Mouse (Mus musculus): ENCODE results near the gene Proca1. TPM values are rescaled to one million over a fixed set of nuclear protein-coding genes. Genes with fewer than 3 reads are reported as not detected.
A peak's percentile ranks its signal among the peaks of the same experiment; 100 is the strongest.

Gene Proca1
- polyA plus RNA-seq, 1 experiment from 2014 or later = 1.7 TPM

GRCm38 (mm10) chr11:78155674-78156073 lies 37.5 kb upstream of the Proca1 start:
- DNase-seq (ENCODE audit: low spot score) (no peak), ATAC-seq (replicated peaks; ENCODE audit: insufficient number of reproducible peaks, low FRiP score, low TSS enrichment, low read depth) (no peak)
- H3K4me3 ChIP-seq (ENCODE audit: low read depth, low read length) = no peak overlapping the region
- no peak overlapping the region for H3K9ac ChIP-seq (replicated peaks; ENCODE audit: low read length)
- no peak overlapping the region for H3K27ac ChIP-seq (replicated peaks; ENCODE audit: low read depth, low read length)
- no peaks in the 10 kb centered on the region for H3K9me3 ChIP-seq (replicated peaks; ENCODE audit: control insufficient read depth, low read length)
- H3K36me3 ChIP-seq (replicated peaks; ENCODE audit: control insufficient read depth, insufficient read depth, low read depth, low read length) = peaks cover 21% of the 10 kb centered on the region
- no peaks in the 10 kb centered on the region for H3K27me3 ChIP-seq (ENCODE audit: control insufficient read depth, insufficient read depth, low read length)
- WGBS = 65% methylated on average over 5 of the region's 5 CpGs
- H3K4me2 ChIP-seq (ENCODE audit: low read depth, low read length) = no peak overlapping the region
- no peaks in the 10 kb centered on the region; the same call in 1 of the 2 replicates for H3K4me1 ChIP-seq (ENCODE audit: control insufficient read depth, insufficient read depth, low read length)

- no peak overlapping the region for H3K4me3 ChIP-seq (ENCODE audit: low read depth, low read length)
- no peak overlapping the region for H3K4me2 ChIP-seq (ENCODE audit: low read depth, low read length)
- H3K36me3 ChIP-seq (replicated peaks; ENCODE audit: control insufficient read depth, insufficient read depth, low read depth, low read length) = peaks cover 20% of the 10 kb centered on the region
- WGBS = 72% methylated on average over 6 of the region's 6 CpGs
- ATAC-seq (replicated peaks; ENCODE audit: insufficient number of reproducible peaks, low FRiP score, low TSS enrichment, low read depth) = no peak
- no peaks in the 10 kb centered on the region; the same call in 1 of the 2 replicates for H3K4me1 ChIP-seq (ENCODE audit: control insufficient read depth, insufficient read depth, low read length)
- no peaks in the 10 kb centered on the region for H3K27me3 ChIP-seq (ENCODE audit: control insufficient read depth, insufficient read depth, low read length)
- H3K27ac ChIP-seq (replicated peaks; ENCODE audit: low read depth, low read length) = no peak overlapping the region
- H3K9ac ChIP-seq (replicated peaks; ENCODE audit: low read length) = no peak overlapping the region
- H3K9me3 ChIP-seq (replicated peaks; ENCODE audit: control insufficient read depth, low read length) = no peaks in the 10 kb centered on the region
- DNase-seq (ENCODE audit: low spot score) = no peak
Measured at GRCm38 (mm10) chr11:78156156-78156699, 37.0 kb upstream of the Proca1 start.

GRCm38 (mm10) chr11:78159096-78159495 lies 34.1 kb upstream of the Proca1 start:
- Histone ChIP-seq H3K27ac (replicated peaks; ENCODE audit: low read depth, low read length) (no peak overlapping the region), H3K4me1 (ENCODE audit: control insufficient read depth, insufficient read depth, low read length) (peaks cover 6% of the 10 kb centered on the region), H3K27me3 (ENCODE audit: control insufficient read depth, insufficient read depth, low read length) (no peaks in the 10 kb centered on the region), H3K9me3 (replicated peaks; ENCODE audit: control insufficient read depth, low read length) (no peaks in the 10 kb centered on the region), H3K4me2 (ENCODE audit: low read depth, low read length) (no peak overlapping the region), H3K9ac (replicated peaks; ENCODE audit: low read length) (no peak overlapping the region), H3K4me3 (ENCODE audit: low read depth, low read length) (no peak overlapping the region), H3K36me3 (replicated peaks; ENCODE audit: control insufficient read depth, insufficient read depth, low read depth, low read length) (peaks cover 29% of the 10 kb centered on the region)
- ATAC-seq (replicated peaks; ENCODE audit: insufficient number of reproducible peaks, low FRiP score, low TSS enrichment, low read depth) (no peak), DNase-seq (ENCODE audit: low spot score) (peak; percentile 90)
- WGBS = 26% methylated on average over 2 of the region's 2 CpGs

- Histone ChIP-seq H3K4me1 (ENCODE audit: control insufficient read depth, insufficient read depth, low read length) (peaks cover 6% of the 10 kb centered on the region), H3K36me3 (replicated peaks; ENCODE audit: control insufficient read depth, insufficient read depth, low read depth, low read length) (peaks cover 27% of the 10 kb centered on the region), H3K9ac (replicated peaks; ENCODE audit: low read length) (no peak overlapping the region), H3K27me3 (ENCODE audit: control insufficient read depth, insufficient read depth, low read length) (no peaks in the 10 kb centered on the region), H3K4me3 (ENCODE audit: low read depth, low read length) (no peak overlapping the region), H3K9me3 (replicated peaks; ENCODE audit: control insufficient read depth, low read length) (no peaks in the 10 kb centered on the region), H3K27ac (replicated peaks; ENCODE audit: low read depth, low read length) (no peak overlapping the region), H3K4me2 (ENCODE audit: low read depth, low read length) (no peak overlapping the region)
- DNase-seq (ENCODE audit: low spot score) (no peak), ATAC-seq (replicated peaks; ENCODE audit: insufficient number of reproducible peaks, low FRiP score, low TSS enrichment, low read depth) (no peak)
- WGBS = 77% methylated on average over 7 of the region's 7 CpGs
Measured at GRCm38 (mm10) chr11:78159557-78159956, 33.6 kb upstream of the Proca1 start.

- Histone ChIP-seq H3K4me3 (ENCODE audit: low read depth, low read length) (no peak overlapping the region), H3K27ac (replicated peaks; ENCODE audit: low read depth, low read length) (no peak overlapping the region), H3K9me3 (replicated peaks; ENCODE audit: control insufficient read depth, low read length) (no peaks in the 10 kb centered on the region), H3K4me1 (ENCODE audit: control insufficient read depth, insufficient read depth, low read length) (peaks cover 6% of the 10 kb centered on the region), H3K4me2 (ENCODE audit: low read depth, low read length) (no peak overlapping the region), H3K9ac (replicated peaks; ENCODE audit: low read length) (no peak overlapping the region), H3K36me3 (replicated peaks; ENCODE audit: control insufficient read depth, insufficient read depth, low read depth, low read length) (peaks cover 23% of the 10 kb centered on the region), H3K27me3 (ENCODE audit: control insufficient read depth, insufficient read depth, low read length) (no peaks in the 10 kb centered on the region)
- ATAC-seq (replicated peaks; ENCODE audit: insufficient number of reproducible peaks, low FRiP score, low TSS enrichment, low read depth) (no peak), DNase-seq (ENCODE audit: low spot score) (no peak)
- WGBS = 87% methylated on average over 18 of the region's 18 CpGs
Measured at GRCm38 (mm10) chr11:78160171-78160570, 33.0 kb upstream of the Proca1 start.

- Histone ChIP-seq H3K36me3 (replicated peaks; ENCODE audit: control insufficient read depth, insufficient read depth, low read depth, low read length) (peaks cover 23% of the 10 kb centered on the region), H3K4me3 (ENCODE audit: low read depth, low read length) (no peak overlapping the region), H3K9me3 (replicated peaks; ENCODE audit: control insufficient read depth, low read length) (no peaks in the 10 kb centered on the region), H3K27me3 (ENCODE audit: control insufficient read depth, insufficient read depth, low read length) (no peaks in the 10 kb centered on the region), H3K9ac (replicated peaks; ENCODE audit: low read length) (no peak overlapping the region), H3K27ac (replicated peaks; ENCODE audit: low read depth, low read length) (no peak overlapping the region), H3K4me2 (ENCODE audit: low read depth, low read length) (no peak overlapping the region), H3K4me1 (ENCODE audit: control insufficient read depth, insufficient read depth, low read length) (peaks cover 6% of the 10 kb centered on the region)
- 90% methylated on average over 3 of the region's 3 CpGs for WGBS
- no peak for DNase-seq (ENCODE audit: low spot score)
- no peak for ATAC-seq (replicated peaks; ENCODE audit: insufficient number of reproducible peaks, low FRiP score, low TSS enrichment, low read depth)
Measured at GRCm38 (mm10) chr11:78160675-78161074, 32.5 kb upstream of the Proca1 start.

GRCm38 (mm10) chr11:78161169-78161568 lies 32.0 kb upstream of the Proca1 start:
- Histone ChIP-seq H3K4me3 (ENCODE audit: low read depth, low read length) (no peak overlapping the region), H3K4me2 (ENCODE audit: low read depth, low read length) (no peak overlapping the region), H3K27me3 (ENCODE audit: control insufficient read depth, insufficient read depth, low read length) (no peaks in the 10 kb centered on the region), H3K36me3 (replicated peaks; ENCODE audit: control insufficient read depth, insufficient read depth, low read depth, low read length) (peaks cover 23% of the 10 kb centered on the region), H3K27ac (replicated peaks; ENCODE audit: low read depth, low read length) (no peak overlapping the region), H3K4me1 (ENCODE audit: control insufficient read depth, insufficient read depth, low read length) (peaks cover 8% of the 10 kb centered on the region), H3K9ac (replicated peaks; ENCODE audit: low read length) (no peak overlapping the region), H3K9me3 (replicated peaks; ENCODE audit: control insufficient read depth, low read length) (no peaks in the 10 kb centered on the region)
- WGBS = 89% methylated on average over 14 of the region's 14 CpGs
- ATAC-seq (replicated peaks; ENCODE audit: insufficient number of reproducible peaks, low FRiP score, low TSS enrichment, low read depth) (no peak), DNase-seq (ENCODE audit: low spot score) (no peak)

GRCm38 (mm10) chr11:78161968-78162367 lies 31.2 kb upstream of the Proca1 start:
- no peak overlapping the region for H3K4me3 ChIP-seq (ENCODE audit: low read depth, low read length)

More at GRCm38 (mm10) chr11:78161968-78162367, 31.2 kb upstream of the Proca1 start:
- H3K9me3 ChIP-seq (replicated peaks; ENCODE audit: control insufficient read depth, low read length) = no peaks in the 10 kb centered on the region
- no peak for DNase-seq (ENCODE audit: low spot score)
- no peak for ATAC-seq (replicated peaks; ENCODE audit: insufficient number of reproducible peaks, low FRiP score, low TSS enrichment, low read depth)
- 47% methylated on average over 4 of the region's 4 CpGs for WGBS
- 0 out of 2 replicates have a peak overlapping the region, but pooled peaks have one; percentile 6 for H3K9ac ChIP-seq (replicated peaks; ENCODE audit: low read length)
- peaks cover 21% of the 10 kb centered on the region for H3K36me3 ChIP-seq (replicated peaks; ENCODE audit: control insufficient read depth, insufficient read depth, low read depth, low read length)
- no peaks in the 10 kb centered on the region for H3K27me3 ChIP-seq (ENCODE audit: control insufficient read depth, insufficient read depth, low read length)
- H3K4me2 ChIP-seq (ENCODE audit: low read depth, low read length) = peak overlapping the region; percentile 2; the same call in 1 of the 2 replicates
- no peak overlapping the region for H3K27ac ChIP-seq (replicated peaks; ENCODE audit: low read depth, low read length)
- H3K4me1 ChIP-seq (ENCODE audit: control insufficient read depth, insufficient read depth, low read length) = peaks cover 9% of the 10 kb centered on the region
